8 mouse cellular contexts compared by ENCODE assay signal in genomic region chr15:102656658-102657057, GRCm38 (mm10). TPM values are rescaled to one million over a fixed set of nuclear protein-coding genes. Genes with fewer than 3 reads are reported as not detected.
DNase-seq lines count a peak whose midpoint lies in the region; ATAC-seq and TF ChIP-seq lines count a peak whose summit lies in the region.

No protein-coding gene starts in this region.

- peak overlapping the region; percentile 67; the same call in 1 of the 2 replicates for H3K27ac ChIP-seq in cerebellum, adult 2 months (ENCODE audit: insufficient read depth, low read length)
- peak overlapping the region; percentile 82 for H3K27ac ChIP-seq in heart, adult 2 months
- peak overlapping the region; percentile 54; the same call in 1 of the 2 replicates for H3K27ac ChIP-seq in limb, embryonic 10.5 days
- peak overlapping the region; percentile 60; the same call in 1 of the 2 replicates for H3K27ac ChIP-seq in neural tube, embryonic 12.5 days

- no peak for TF ChIP-seq EP300 in heart, adult 2 months (IDR thresholded peaks at IDR 0.05; ENCODE audit: insufficient read depth, low read depth, low read length)

- H3K9ac ChIP-seq in heart, adult 2 months (ENCODE audit: low read depth, low read length), result peak overlapping the region; percentile 37; the same call in 1 of the 2 replicates
- no peak overlapping the region for H3K9ac ChIP-seq in neural tube, embryonic 12.5 days

- 37% methylated on average over 4 of the region's 4 CpGs for WGBS in cerebellum, adult 2 months
- 19% methylated on average over 4 of the region's 4 CpGs for WGBS in heart, adult 2 months
- WGBS in limb, embryonic 10.5 days, result 59% methylated on average over 4 of the region's 4 CpGs
- WGBS in neural tube, embryonic 12.5 days, result 16% methylated on average over 4 of the region's 4 CpGs

- intact Hi-C loops in heart, adult 2 months (cut with DNase I), result no loop called here

- H3K36me3 ChIP-seq in heart, adult 2 months (ENCODE audit: control insufficient read depth, insufficient read depth, low read length), result peaks cover 10% of the 10 kb centered on the region
- H3K36me3 ChIP-seq in limb, embryonic 10.5 days, result peaks cover 19% of the 10 kb centered on the region
- H3K36me3 ChIP-seq in neural tube, embryonic 12.5 days, result peaks cover 16% of the 10 kb centered on the region

- no peaks in the 10 kb centered on the region for H3K9me3 ChIP-seq in limb, embryonic 10.5 days (replicated peaks)
- H3K9me3 ChIP-seq in neural tube, embryonic 12.5 days, result no peaks in the 10 kb centered on the region

- no peaks in the 10 kb centered on the region for H3K4me1 ChIP-seq in cerebellum, adult 2 months (ENCODE audit: control insufficient read depth, insufficient read depth, low read length)
- peaks cover 3% of the 10 kb centered on the region for H3K4me1 ChIP-seq in heart, adult 2 months (ENCODE audit: control insufficient read depth, insufficient read depth, low read length)
- no peaks in the 10 kb centered on the region for H3K4me1 ChIP-seq in limb, embryonic 10.5 days
- no peaks in the 10 kb centered on the region for H3K4me1 ChIP-seq in neural tube, embryonic 12.5 days

- no peak overlapping the region for H3K4me2 ChIP-seq in neural tube, embryonic 12.5 days (replicated peaks)

- no peaks in the 10 kb centered on the region for H3K79me2 ChIP-seq in heart, adult 2 months (replicated peaks; ENCODE audit: control insufficient read depth, insufficient read depth, low read length)

- DNase-seq in cerebellum, adult 2 months, result no peak
- DNase-seq in cerebellum, postnatal 4 days (ENCODE audit: low spot score in 2 of 2), result no peak
- peak; percentile 98 for DNase-seq in 3T3-L1 (ENCODE audit: low read depth, low spot score)
- peak; percentile 34 to 53 for DNase-seq in heart, adult 2 months
- DNase-seq in limb, embryonic 10.5 days (ENCODE audit: low spot score), result no peak
- DNase-seq in spleen, postnatal 10 days (ENCODE audit: low spot score in 2 of 2), result no peak

- H3K27me3 ChIP-seq in cerebellum, adult 2 months (ENCODE audit: control insufficient read depth, insufficient read depth, low read length), result no peaks in the 10 kb centered on the region
- no peaks in the 10 kb centered on the region for H3K27me3 ChIP-seq in heart, adult 2 months (ENCODE audit: control insufficient read depth, insufficient read depth, low read length)
- no peaks in the 10 kb centered on the region for H3K27me3 ChIP-seq in limb, embryonic 10.5 days (ENCODE audit: low read depth, poor library complexity, severe bottlenecking)
- H3K27me3 ChIP-seq in neural tube, embryonic 12.5 days (replicated peaks), result no peaks in the 10 kb centered on the region

- no peak for ATAC-seq in neural tube, embryonic 12.5 days (ENCODE audit: low FRiP score, low read depth)
- no peak for ATAC-seq in CD4-positive, CD25-positive, alpha-beta regulatory T cell, adult 4 months

- H3K4me3 ChIP-seq in cerebellum, adult 2 months (replicated peaks; ENCODE audit: insufficient read depth, low read depth, low read length), result no peak overlapping the region
- H3K4me3 ChIP-seq in heart, adult 2 months, result no peak overlapping the region
- H3K4me3 ChIP-seq in limb, embryonic 10.5 days, result no peak overlapping the region
- no peak overlapping the region for H3K4me3 ChIP-seq in neural tube, embryonic 12.5 days

- no peak for TF ChIP-seq CTCF in cerebellum, adult 2 months (IDR thresholded peaks at IDR 0.05; ENCODE audit: borderline replicate concordance, insufficient read depth, low read depth, low read length)
- no peak for TF ChIP-seq CTCF in heart, adult 2 months (IDR thresholded peaks at IDR 0.05)

- no peak for TF ChIP-seq POLR2A in cerebellum, adult 2 months (IDR thresholded peaks at IDR 0.05; ENCODE audit: borderline replicate concordance, insufficient read depth, low read length)
- no peak for TF ChIP-seq POLR2A in heart, adult 2 months (IDR thresholded peaks at IDR 0.05; ENCODE audit: insufficient read depth, low read depth, low read length)

RNA-seq across cellular contexts. Expression of gene Atp5g2, which starts 15.5 kb away (rescaled TPM):
- 391 and 398 TPM in 2 replicates for polyA plus RNA-seq in cerebellum, adult 2 months (2012; rRNA removed)
- total RNA-seq in heart, adult 2 months (2021), result 10 to 100 TPM; 30.6 to 33.5 TPM
- 417 and 578 TPM in 2 replicates for polyA plus RNA-seq in heart, adult 2 months (2012; rRNA removed)
- polyA plus RNA-seq in limb, embryonic 10.5 days (2016; fragmentation: Nextera tagmentation; extraction: Ambion mirVana), result 61.8 and 74.3 TPM in 2 replicates
- 61.1 and 62.7 TPM in 2 replicates for polyA plus RNA-seq in neural tube, embryonic 12.5 days (2016; fragmentation: Nextera tagmentation; extraction: Ambion mirVana)
- polyA plus RNA-seq in CD4-positive, CD25-positive, alpha-beta regulatory T cell, adult 4 months (2017; shearing (Covaris generic)), result 10 to 100 TPM; 59.6 to 89.5 TPM

RNA-seq across cellular contexts. Expression of gene Atf7, which starts 31.4 kb away (rescaled TPM):
- polyA plus RNA-seq in cerebellum, adult 2 months (2012; rRNA removed), result 66.6 and 74.6 TPM in 2 replicates
- 10 to 100 TPM; 49.9 TPM for total RNA-seq in heart, adult 2 months (2021)
- 77.6 and 122 TPM in 2 replicates for polyA plus RNA-seq in heart, adult 2 months (2012; rRNA removed)
- 22.2 and 27.0 TPM in 2 replicates for polyA plus RNA-seq in limb, embryonic 10.5 days (2016; fragmentation: Nextera tagmentation; extraction: Ambion mirVana)
- polyA plus RNA-seq in neural tube, embryonic 12.5 days (2016; fragmentation: Nextera tagmentation; extraction: Ambion mirVana), result 22.0 and 23.9 TPM in 2 replicates
- 10 to 100 TPM; 41.4 to 42.2 TPM for polyA plus RNA-seq in CD4-positive, CD25-positive, alpha-beta regulatory T cell, adult 4 months (2017; shearing (Covaris generic))

RNA-seq across cellular contexts. Expression of gene Gm28047, which starts 31.8 kb away (rescaled TPM):
- not detected in 2 replicates for polyA plus RNA-seq in cerebellum, adult 2 months (2012; rRNA removed)
- 1 to 10 TPM in 1 of 2 experiments, under 1 TPM in 1; 0.36 to 1.3 TPM for total RNA-seq in heart, adult 2 months (2021)
- polyA plus RNA-seq in heart, adult 2 months (2012; rRNA removed), result not detected in 2 replicates
- 0.31 TPM in 1 of 2 replicates, not detected in the other for polyA plus RNA-seq in limb, embryonic 10.5 days (2016; fragmentation: Nextera tagmentation; extraction: Ambion mirVana)
- not detected in 2 replicates for polyA plus RNA-seq in neural tube, embryonic 12.5 days (2016; fragmentation: Nextera tagmentation; extraction: Ambion mirVana)
- 1 to 10 TPM in 1 of 2 experiments, not detected in 1; 1.5 TPM for polyA plus RNA-seq in CD4-positive, CD25-positive, alpha-beta regulatory T cell, adult 4 months (2017; shearing (Covaris generic))

Comparison
In these comparisons a context has a peak if more than half of its experiments do, and no peak if none do; other contexts are left out.
1. DNase-seq: peak in 3T3-L1 (single experiment) and heart, adult 2 months (2 of 2); none in cerebellum, adult 2 months (0 of 2), cerebellum, postnatal 4 days (0 of 2), limb, embryonic 10.5 days (single experiment) and spleen, postnatal 10 days (0 of 2).
2. Peak in every context shown above with its lines, with median percentiles within 50 percentile points of each other: H3K27ac ChIP-seq.